Mouse (Mus musculus) ES-E14 (cell line): ENCODE measurements around the gene Sdc3.

Experiments
- CHD2 ChIP-seq: IDR thresholded peaks from 2 replicates; pipeline ENCODE4 v1.6.1; 2014; ENCODE audit warnings: mild to moderate bottlenecking, low read depth, low read length, inconsistent platforms
- HCFC1 ChIP-seq: IDR thresholded peaks from 2 replicates; pipeline ENCODE4 v1.6.1; 2012; ENCODE audit warnings: low read length, inconsistent platforms, borderline replicate concordance; ENCODE audit not compliant: insufficient read depth
- MAFK ChIP-seq: IDR thresholded peaks from 2 replicates; pipeline ENCODE4 v1.6.1; 2014; ENCODE audit warnings: mild to moderate bottlenecking, low read depth, low read length, inconsistent platforms; ENCODE audit not compliant: insufficient read depth
- ZC3H11A ChIP-seq: IDR thresholded peaks from 2 replicates; pipeline ENCODE4 v1.6.1; 2012; ENCODE audit warnings: low read depth, mild to moderate bottlenecking, inconsistent platforms, low read length, borderline replicate concordance
- ZNF384 ChIP-seq: IDR thresholded peaks from 2 replicates; pipeline ENCODE4 v1.6.1; 2012; ENCODE audit warnings: low read depth, low read length, inconsistent platforms

GRCm38 (mm10) chr4:130777647-130778046 lies 14.7 kb upstream of the Sdc3 start:
- TF ChIP-seq CHD2, result no peak
- no peak for TF ChIP-seq HCFC1
- TF ChIP-seq MAFK, result no peak
- TF ChIP-seq ZNF384, result no peak
- no peak for TF ChIP-seq ZC3H11A
